Mouse (Mus musculus) limb, embryonic 11.5 days (tissue): ENCODE measurements around the gene Cc2d1a. TPM values are rescaled to one million over a fixed set of nuclear protein-coding genes. Genes with fewer than 3 reads are reported as not detected.

Source experiments
- ATAC-seq: fragments of 200-750 bp; cut with Nextera tagmentation; 2 replicates; pipeline ENCODE4 v1.8.0; 2017; ENCODE audit warnings: low read depth; ENCODE audit not compliant: insufficient number of reproducible peaks, low FRiP score, low TSS enrichment
- DNase-seq: peaks from one replicate; pipeline ENCODE4 v3.0.0-alpha.2; 2015; ENCODE audit warnings: low spot score
- H3K27ac ChIP-seq: fragments of 300-500 bp; sonication (generic); replicated peaks from 2 replicates; pipeline ENCODE4 v1.5.1; 2014; ENCODE audit warnings: low read depth, mild to moderate bottlenecking, low read length
- H3K27me3 ChIP-seq: fragments of 300-500 bp; sonication (generic); 2 replicates; pipeline ENCODE4 v1.6.1; 2014; ENCODE audit warnings: mild to moderate bottlenecking, low read length, mixed read lengths; ENCODE audit not compliant: control insufficient read depth, insufficient read depth
- H3K36me3 ChIP-seq: fragments of 300-500 bp; sonication (generic); 2 replicates; pipeline ENCODE4 v1.6.1; 2014; ENCODE audit warnings: mild to moderate bottlenecking, low read length, moderate library complexity, mixed read lengths; ENCODE audit not compliant: control insufficient read depth, insufficient read depth
- H3K4me1 ChIP-seq: fragments of 300-500 bp; sonication (generic); 2 replicates; pipeline ENCODE4 v1.6.1; 2014; ENCODE audit warnings: low read length, mixed read lengths; ENCODE audit not compliant: control insufficient read depth, insufficient read depth
- H3K4me2 ChIP-seq: fragments of 300-500 bp; sonication (generic); 2 replicates; pipeline ENCODE4 v1.6.1; 2014; ENCODE audit warnings: low read depth, mild to moderate bottlenecking, moderate library complexity; ENCODE audit not compliant: severe bottlenecking
- H3K4me3 ChIP-seq: fragments of 300-500 bp; sonication (generic); 2 replicates; pipeline ENCODE4 v1.5.1; 2014; ENCODE audit warnings: low read depth, low read length
- H3K9ac ChIP-seq: fragments of 300-500 bp; sonication (generic); 2 replicates; pipeline ENCODE4 v1.6.1; 2014; ENCODE audit warnings: mild to moderate bottlenecking, low read length
- H3K9me3 ChIP-seq: fragments of 300-500 bp; sonication (generic); 2 replicates; pipeline ENCODE4 v1.6.1; 2016; ENCODE audit warnings: low read length; ENCODE audit not compliant: control insufficient read depth
- WGBS: fragments of 180-500 bp; shearing (Covaris S2); extraction: QIAGEN DNeasy Blood & Tissue Kit; methylation state at CpG from one replicate; pipeline ENCODE4 v1.1.7; 2014; 5-methylcytosine and 5-hydroxymethylcytosine counted together
- polyA plus RNA-seq: library from polyadenylated mRNA; unstranded; fragments of >200 nt; fragmentation: Nextera tagmentation; extraction: Ambion mirVana; gene quantifications from 2 replicates; pipeline ENCODE4 v1.2.1, GENCODE M21; 2014

Cc2d1a gene
- polyA plus RNA-seq, 1 experiment from 2014 or later, result 15.7 TPM

DNA sequence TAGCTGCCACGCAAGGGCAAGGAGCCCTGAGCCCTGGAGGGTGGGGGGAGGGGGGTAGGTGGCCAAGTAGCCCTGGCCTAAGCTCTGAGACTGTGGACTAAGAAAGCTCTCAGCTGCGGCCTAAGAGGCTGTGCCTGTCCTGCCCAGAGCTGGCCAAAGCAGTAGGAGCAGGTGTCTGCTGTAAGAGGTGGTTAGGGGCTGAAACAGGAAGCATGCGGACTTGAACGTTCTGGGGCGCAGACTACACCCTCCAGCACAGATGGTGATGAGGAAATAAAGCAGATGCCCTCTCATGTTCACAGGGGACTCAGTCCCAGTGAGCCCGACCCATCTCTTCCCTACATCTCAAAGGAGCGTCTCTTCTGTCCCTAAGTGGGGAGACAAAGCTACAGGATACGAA lies 15.5 kb downstream of the Cc2d1a start:
- Histone ChIP-seq H3K27me3 (no peaks in the 10 kb centered on the region), H3K4me1 (peaks cover 10% of the 10 kb centered on the region), H3K36me3 (peaks cover 25% of the 10 kb centered on the region), H3K9ac (no peak overlapping the region), H3K4me2 (no peak overlapping the region), H3K27ac (no peak overlapping the region), H3K4me3 (no peak overlapping the region), H3K9me3 (no peaks in the 10 kb centered on the region)
- no peak for ATAC-seq
- DNase-seq, result no peak
- 85% methylated on average over 8 of the region's 8 CpGs for WGBS

DNA sequence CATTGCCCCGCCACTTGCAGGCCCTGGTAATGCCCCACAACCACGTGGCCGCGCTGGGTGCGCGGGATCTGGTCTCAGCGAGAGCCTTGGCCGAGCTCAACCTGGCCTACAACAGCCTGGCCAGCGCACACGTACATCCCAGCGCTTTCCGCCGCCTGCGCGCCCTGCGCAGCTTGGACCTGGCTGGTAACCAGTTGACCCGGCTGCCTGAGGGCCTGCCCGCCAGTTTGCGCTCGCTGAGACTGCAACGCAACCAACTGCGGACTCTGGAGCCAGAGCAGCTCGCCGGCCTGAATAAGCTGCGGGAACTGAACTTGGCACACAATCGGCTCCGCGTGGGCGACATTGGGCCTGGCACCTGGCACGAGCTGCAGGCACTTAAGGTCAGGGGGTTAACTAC lies 16.9 kb downstream of the Cc2d1a start:
- Histone ChIP-seq H3K4me3 (no peak overlapping the region), H3K9me3 (no peaks in the 10 kb centered on the region), H3K27ac (no peak overlapping the region), H3K27me3 (no peaks in the 10 kb centered on the region), H3K36me3 (peaks cover 13% of the 10 kb centered on the region), H3K4me1 (peaks cover 11% of the 10 kb centered on the region), H3K4me2 (0 out of 2 replicates have a peak overlapping the region, but pooled peaks have one; percentile 15), H3K9ac (0 out of 2 replicates have a peak overlapping the region, but pooled peaks have one; percentile 7)
- peak; percentile 27 for DNase-seq
- ATAC-seq, result no peak
- 41% methylated on average over 30 of the region's 30 CpGs for WGBS

DNA sequence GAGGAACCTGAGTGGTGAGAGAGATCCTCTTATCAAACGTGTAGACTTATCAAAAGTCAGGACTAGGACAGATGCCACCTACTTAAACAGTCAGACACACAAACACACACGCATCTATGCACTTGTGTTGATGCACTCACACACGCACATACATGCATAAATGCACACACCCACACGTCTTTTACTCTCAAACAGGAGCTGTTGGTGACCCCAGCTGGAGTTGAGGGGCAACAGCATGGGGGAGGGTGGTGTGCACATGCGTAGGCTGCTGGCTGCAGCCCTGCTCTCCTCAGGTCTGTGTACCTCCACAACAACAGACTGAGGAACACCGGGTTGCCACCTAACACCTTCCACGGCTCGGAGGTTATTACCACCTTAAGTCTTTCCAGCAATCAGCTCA lies 19.5 kb downstream of the Cc2d1a start:
- H3K36me3 ChIP-seq, result 0 out of 2 replicates have a peak, but pooled peaks cover 3% of the 10 kb centered on the region
- no peak overlapping the region for H3K4me3 ChIP-seq
- no peaks in the 10 kb centered on the region for H3K9me3 ChIP-seq
- H3K27me3 ChIP-seq, result no peaks in the 10 kb centered on the region
- no peak overlapping the region for H3K27ac ChIP-seq
- no peak for DNase-seq
- no peak for ATAC-seq
- H3K4me1 ChIP-seq, result peaks cover 11% of the 10 kb centered on the region
- H3K4me2 ChIP-seq, result no peak overlapping the region
- H3K9ac ChIP-seq, result no peak overlapping the region
- WGBS, result 64% methylated on average over 8 of the region's 8 CpGs

DNA sequence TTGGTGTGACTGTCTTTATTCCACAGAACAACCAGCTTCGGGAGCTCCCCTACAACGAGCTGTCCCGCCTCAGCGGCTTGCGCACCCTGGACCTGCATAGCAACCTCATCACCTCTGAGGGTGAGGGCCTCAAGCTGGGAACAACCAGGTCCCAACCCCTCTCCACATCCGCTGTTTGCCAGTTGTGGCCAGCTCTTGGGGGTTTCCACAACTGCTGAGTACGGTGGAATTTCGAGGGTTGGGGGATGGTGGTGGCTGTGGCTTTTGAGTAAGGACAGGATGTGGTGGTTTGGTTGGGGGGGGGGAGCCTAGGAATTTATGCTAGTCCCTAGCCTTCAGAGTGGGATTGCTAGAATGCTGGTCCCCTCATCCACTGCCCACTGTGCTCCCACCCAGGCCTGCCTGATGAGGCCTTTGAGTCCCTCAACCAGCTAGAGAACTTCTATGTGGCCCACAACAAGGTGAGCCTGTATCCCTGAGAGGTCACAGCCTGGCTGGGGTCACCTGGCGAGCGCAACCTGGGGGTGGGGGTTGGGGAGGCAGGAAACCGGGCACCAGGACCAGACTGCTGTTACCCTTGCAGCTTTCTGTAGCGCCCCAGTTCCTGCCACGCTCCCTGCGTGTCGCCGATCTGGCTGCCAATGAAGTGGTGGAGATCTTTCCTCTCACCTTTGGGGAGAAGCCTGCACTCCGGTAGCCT lies 20.4 kb downstream of the Cc2d1a start:
- no peak for ATAC-seq
- H3K36me3 ChIP-seq, result 0 out of 2 replicates have a peak, but pooled peaks cover 3% of the 10 kb centered on the region
- H3K27ac ChIP-seq, result no peak overlapping the region; the same call in 1 of the 2 replicates
- H3K27me3 ChIP-seq, result no peaks in the 10 kb centered on the region
- no peak for DNase-seq
- no peak overlapping the region for H3K4me2 ChIP-seq
- 54% methylated on average over 17 of the region's 17 CpGs for WGBS
- H3K4me1 ChIP-seq, result peaks cover 11% of the 10 kb centered on the region
- H3K9ac ChIP-seq, result peak overlapping the region; percentile 22; the same call in 1 of the 2 replicates
- H3K9me3 ChIP-seq, result no peaks in the 10 kb centered on the region
- H3K4me3 ChIP-seq, result no peak overlapping the region

DNA sequence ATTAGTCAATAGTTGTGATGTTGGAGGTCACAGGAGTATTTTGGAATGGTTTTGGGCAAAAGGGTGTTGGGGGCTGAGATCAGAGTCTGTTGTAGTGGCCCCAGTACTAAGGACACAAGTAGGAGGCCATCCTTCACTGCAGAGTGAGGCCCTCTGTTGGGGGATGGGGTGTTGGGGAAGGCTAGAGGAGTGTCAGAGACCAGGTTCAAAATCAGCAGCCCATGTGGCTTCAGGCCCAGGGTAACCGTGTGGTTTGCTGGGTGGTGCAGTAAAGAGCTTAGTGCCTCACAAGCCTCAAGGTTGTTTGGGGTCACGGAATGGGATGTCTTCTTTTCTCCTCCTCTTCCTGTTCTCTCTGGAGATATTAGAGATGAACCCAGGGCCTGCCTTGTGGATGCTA lies 21.0 kb downstream of the Cc2d1a start:
- Histone ChIP-seq H3K27ac (no peak overlapping the region), H3K9ac (no peak overlapping the region), H3K9me3 (no peaks in the 10 kb centered on the region), H3K4me3 (no peak overlapping the region), H3K27me3 (no peaks in the 10 kb centered on the region), H3K36me3 (no peaks in the 10 kb centered on the region), H3K4me1 (peaks cover 11% of the 10 kb centered on the region), H3K4me2 (no peak overlapping the region)
- WGBS, result 72% methylated on average over 2 of the region's 2 CpGs
- DNase-seq, result no peak
- no peak for ATAC-seq

DNA sequence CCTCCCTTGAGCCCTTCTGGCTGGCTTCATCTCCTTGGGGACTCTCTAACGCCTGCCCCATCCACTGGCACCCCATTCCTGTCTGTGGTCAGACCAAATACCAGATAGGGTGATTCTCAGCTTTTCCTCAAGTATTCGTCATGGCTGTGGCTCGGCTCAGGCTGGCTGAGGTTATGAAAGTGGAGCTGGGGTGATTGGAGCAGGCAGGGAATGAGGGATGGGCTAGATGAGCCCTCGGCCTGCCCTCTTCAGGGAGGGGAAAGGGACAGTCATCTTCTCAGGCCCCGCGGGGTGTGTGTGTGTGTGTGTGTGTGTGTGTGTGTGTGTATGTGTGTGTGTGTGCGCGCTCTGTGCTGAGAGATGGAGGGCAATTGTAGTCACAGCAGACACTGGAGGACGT lies 22.1 kb downstream of the Cc2d1a start, which contains the start of gene Podnl1:
Gene Podnl1, plus strand, starts transcription at position 334 of the 400 bp plus-strand sequence.
- DNase-seq, result no peak

DNA sequence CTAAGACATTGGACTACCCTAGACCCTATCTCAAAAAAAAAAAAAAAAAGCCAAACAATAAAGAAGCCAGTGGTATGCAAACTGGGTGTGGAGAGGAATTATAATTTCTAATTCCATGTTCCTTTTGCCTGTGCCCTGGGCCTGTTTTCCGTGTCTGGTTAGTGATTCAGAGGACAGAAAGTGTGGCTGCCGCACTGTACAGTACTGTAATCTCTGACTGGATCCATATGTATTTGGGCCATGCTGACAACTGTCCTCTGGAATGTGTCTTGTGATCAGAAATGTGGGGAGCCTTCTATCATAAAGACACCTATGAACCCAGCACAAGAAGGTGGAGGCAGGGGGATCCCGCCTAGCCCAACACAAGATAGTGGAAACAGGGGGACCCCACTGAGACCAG lies 25.6 kb downstream of the Cc2d1a start:
- DNase-seq (no peak), ATAC-seq (no peak)
- peaks cover under 1% of the 10 kb centered on the region for H3K4me1 ChIP-seq
- no peak overlapping the region for H3K27ac ChIP-seq
- H3K9ac ChIP-seq, result no peak overlapping the region
- 87% methylated on average over 3 of the region's 3 CpGs for WGBS
- no peak overlapping the region for H3K4me2 ChIP-seq
- no peaks in the 10 kb centered on the region for H3K9me3 ChIP-seq
- H3K27me3 ChIP-seq, result no peaks in the 10 kb centered on the region
- no peak overlapping the region for H3K4me3 ChIP-seq
- H3K36me3 ChIP-seq, result no peaks in the 10 kb centered on the region

More for the DNA sequence above, 22.1 kb downstream of the Cc2d1a start, which contains the start of gene Podnl1:
- Histone ChIP-seq H3K9ac (no peak within 1 kb of the TSS), H3K4me3 (no peak within 1 kb of the TSS), H3K9me3 (no peaks in the 10 kb centered on the region), H3K27ac (no peak within 1 kb of the TSS), H3K27me3 (no peaks in the 10 kb centered on the region), H3K4me2 (no peak within 1 kb of the TSS), H3K4me1 (peaks cover 11% of the 10 kb centered on the region), H3K36me3 (no peaks in the 10 kb centered on the region)
- 75% methylated on average over 9 of the region's 9 CpGs for WGBS
- no peak for ATAC-seq

DNA sequence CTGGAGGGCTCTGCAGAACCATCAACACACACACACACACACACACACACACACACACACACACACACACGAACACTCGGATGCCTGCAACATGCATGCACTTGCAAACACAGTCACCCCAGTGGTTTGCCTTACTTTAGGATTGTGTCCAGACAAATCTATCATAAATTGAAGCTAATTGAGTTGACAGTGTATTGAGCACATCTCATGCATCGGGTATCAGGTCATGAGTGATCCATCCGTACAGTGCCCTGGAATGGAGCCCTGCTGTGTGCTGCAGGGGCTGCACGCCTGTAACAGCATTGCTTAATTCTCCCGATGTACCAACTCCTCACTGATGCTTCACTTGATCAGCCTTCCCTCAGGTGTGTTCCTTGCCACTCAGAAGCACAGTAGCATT lies 32.1 kb downstream of the Cc2d1a start:
- Histone ChIP-seq H3K9ac (no peak overlapping the region), H3K27ac (no peak overlapping the region), H3K36me3 (no peaks in the 10 kb centered on the region), H3K9me3 (no peaks in the 10 kb centered on the region), H3K27me3 (no peaks in the 10 kb centered on the region), H3K4me2 (no peak overlapping the region), H3K4me1 (no peaks in the 10 kb centered on the region), H3K4me3 (no peak overlapping the region)
- WGBS, result 88% methylated on average over 6 of the region's 6 CpGs
- DNase-seq, result no peak
- ATAC-seq, result no peak
